Mouse (Mus musculus) v-Abl transformed pro-B cells (cell line): ENCODE data around the gene Ttc3.

ENCODE experiments used
- in situ Hi-C, 2 experiments: fragments of 400-800 bp; cut with MboI; formaldehyde crosslinking; loops; one replicate each; pipeline ENCODE4 v1.15.1; 2025; ENCODE audit not compliant: unreplicated experiment in 2 of 2

Gene Ttc3

DNA sequence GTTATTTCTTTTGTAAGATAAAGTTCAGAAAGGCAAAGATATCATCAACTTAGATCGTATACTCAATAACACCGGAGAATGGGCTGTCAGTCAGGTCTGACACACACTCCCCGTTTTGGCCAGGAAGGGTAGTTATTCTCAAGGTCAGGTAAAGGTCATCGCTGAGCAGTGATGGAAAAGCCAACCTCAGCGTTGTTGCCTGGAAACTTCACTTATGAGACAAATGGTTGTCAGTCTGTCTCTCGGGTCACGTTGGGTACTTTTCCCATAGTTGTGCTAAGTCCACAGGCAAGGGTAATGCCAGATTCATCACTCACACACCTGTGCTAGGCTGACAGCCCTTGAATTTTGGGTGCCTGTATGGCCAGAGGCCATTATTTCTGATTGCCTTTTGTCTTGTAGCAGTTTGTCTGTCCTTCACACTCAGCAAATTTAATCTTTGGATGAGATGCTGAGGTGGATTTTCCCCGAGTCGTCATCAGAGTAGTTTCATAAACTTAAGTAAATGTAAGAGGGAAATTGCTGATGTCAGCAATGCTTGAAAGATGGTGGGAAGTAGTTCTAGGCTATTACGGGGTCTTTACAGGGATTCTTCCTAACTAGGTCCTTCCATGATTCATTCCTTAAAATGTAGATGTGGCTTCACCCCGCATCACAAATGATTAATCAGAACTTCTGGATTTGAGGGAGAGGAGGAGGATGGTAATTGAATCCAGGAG, 13.5 kb upstream of the Ttc3 start:
- in situ Hi-C loops = loop anchor here in 1 of 2 experiments (5.0 kb wide), 1 partner anchor 45 kb away; the partner anchor contains the start of gene Hlcs

DNA sequence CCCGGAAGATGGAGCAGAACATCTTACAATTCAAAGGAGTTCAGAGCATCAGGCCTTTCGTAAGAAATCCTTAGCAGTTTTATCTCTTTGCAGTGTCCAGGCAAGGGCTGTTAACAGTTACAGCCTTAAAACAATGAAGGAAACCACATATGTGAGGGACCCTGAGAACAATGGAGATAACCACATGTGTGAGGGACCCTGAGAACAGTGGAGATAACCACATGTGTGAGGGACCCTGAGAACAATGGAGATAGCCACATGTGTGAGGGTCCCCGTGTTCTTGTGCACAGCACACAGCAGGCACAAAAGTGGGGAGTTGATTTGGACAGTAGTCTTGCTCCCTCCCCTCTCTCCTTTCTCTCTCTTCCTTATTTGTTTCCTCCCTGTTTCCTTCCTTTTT, 12.3 kb upstream of the Ttc3 start:
- in situ Hi-C loops = loop anchor here in 1 of 2 experiments (5.0 kb wide), 1 partner anchor 46 kb away; the partner anchor contains the start of gene Hlcs

DNA sequence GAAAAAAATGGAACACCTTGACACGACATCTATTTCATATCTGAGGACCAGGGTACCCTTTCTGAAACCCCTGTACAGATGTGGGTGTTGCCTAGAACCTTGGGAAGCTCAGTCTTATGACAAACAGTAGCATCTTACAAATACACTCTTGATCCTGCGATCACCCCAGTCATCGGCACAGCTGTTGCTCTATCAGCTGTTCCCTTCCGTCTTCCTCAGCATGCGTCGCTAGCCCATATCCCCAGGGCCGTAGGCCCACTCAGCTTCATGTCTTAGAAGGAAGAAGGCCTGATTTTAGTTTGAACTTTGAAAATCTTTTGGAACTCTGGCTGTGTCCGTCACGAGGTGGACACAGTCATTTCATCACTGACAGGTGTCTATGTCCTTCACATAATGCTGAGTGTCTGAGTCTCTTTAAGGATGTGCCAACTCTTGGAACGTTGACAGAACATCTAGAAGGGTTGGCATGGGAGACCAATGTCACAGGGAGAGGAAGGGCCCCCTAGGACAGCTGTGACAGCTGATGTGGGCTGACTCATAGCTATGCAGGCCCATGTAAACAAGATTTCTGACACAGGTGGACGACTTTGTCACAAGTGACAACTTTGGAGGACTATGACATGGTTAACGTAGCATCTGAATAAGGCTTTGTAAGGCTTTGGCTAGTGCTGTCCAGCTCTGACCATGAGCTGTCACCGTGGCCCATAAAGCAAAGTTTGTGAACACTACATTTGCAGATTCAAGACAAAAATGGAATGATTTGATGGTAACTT, 9.7 kb upstream of the Ttc3 start:
- in situ Hi-C loops = loop anchor here in 1 of 2 experiments (10.0 kb wide), 1 partner anchor 46 kb away; the partner anchor contains the start of gene Hlcs

DNA sequence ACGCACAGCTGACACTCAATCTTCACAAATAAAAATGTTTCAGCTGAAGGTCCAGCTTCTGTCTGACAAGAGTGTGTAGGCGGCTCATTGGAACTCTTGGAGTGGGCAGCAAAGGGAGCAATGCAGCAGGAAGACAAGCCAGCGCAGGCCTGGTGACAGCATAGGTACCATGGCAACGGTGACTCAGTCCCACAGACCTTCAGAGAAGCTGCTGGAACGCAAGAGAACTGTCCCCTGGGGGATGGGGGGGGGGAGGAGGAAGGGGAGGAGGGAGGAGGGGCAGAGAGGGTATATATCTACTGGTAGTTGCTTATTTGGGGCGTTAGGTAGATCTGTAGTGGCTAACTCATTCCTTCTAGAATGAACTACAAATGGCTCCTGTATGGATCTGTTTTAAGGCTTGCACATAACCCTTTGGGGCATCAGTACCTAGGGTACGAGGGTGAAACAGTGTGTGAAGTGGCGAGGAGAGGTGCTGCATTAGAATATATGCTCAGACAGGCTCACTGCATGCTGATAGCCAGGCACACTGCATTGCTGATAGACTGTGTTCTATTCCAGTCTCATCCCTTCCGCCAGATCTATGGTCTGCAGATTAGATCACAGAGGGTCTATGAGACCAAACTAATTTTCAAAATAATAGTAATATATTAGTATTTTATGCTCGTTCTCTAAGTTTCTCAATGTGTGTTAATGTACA, 8.1 kb upstream of the Ttc3 start:
- in situ Hi-C loops = loop anchor here in 1 of 2 experiments (10.0 kb wide), 1 partner anchor 48 kb away; the partner anchor contains the start of gene Hlcs

DNA sequence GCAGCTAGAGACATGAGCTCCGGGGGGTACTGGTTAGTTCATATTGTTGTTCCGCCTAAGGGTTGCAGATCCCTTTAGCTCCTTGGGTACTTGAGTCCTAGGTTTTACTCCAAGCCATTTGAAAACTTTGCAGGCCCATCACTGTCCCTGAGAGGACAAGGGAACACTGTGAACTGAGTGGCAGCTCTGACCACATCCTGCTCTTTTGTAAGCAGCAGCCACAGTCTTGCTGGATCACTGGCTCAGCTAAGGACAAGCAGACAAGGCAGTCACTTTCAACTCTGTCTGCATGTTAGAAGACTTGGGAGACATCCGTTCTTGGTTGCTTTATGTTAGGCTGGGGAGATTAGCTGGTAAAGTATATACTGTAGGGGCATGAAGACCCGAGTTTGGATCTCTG, 6.6 kb upstream of the Ttc3 start:
- in situ Hi-C loops = loop anchor here in 1 of 2 experiments (10.0 kb wide), 1 partner anchor 49 kb away; the partner anchor contains the start of gene Hlcs

DNA sequence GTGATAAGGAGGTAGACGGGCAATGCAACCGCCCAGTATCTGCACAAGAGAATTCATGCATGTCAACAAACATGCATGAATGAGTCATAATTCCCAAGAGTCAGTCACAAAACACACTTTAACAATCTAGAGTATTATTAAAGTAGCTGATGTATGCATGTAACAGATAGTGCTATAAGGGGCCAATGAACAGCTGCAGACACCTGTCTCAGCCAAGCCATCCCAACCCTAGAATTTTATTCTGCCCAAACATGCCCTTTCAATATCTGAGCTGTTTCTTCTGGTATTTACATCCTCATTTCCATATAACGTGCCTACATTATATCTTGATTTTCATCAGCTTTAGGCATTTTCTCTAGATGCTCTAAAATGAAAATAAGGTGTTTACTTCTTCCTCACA, 5.0 kb upstream of the Ttc3 start:
- in situ Hi-C loops = loop anchor here in 1 of 2 experiments (10.0 kb wide), 1 partner anchor 51 kb away; the partner anchor contains the start of gene Hlcs

DNA sequence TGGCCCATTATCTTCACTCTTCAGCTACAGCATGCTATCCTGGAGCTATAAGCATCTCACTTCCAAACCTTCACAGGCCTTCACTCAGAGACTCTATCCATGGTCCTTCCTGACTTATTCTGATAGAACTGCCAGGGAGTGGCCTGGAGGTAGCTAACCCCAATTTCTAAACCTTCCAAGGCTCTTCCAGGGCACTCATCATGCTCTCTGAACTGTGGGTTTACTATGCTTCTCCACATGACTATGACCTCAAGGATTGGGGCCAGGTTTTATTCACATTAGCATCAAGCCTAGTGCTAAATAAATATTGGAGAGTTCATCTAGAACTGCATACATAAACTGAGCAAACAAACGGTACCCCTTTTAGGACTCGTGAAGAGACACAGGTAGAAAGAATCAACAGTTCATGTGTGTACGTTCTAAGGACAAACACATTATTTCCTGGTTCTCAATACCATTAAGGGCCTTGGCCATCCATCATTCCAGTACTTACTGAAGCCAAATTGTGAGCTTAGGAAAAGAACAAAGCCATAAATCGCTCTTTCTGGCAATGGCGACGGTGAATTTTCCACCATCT, 734 bp upstream of the Ttc3 start:
- in situ Hi-C loops = loop anchor here in 1 of 2 experiments (10.0 kb wide), 1 partner anchor 55 kb away; the partner anchor contains the start of gene Hlcs

DNA sequence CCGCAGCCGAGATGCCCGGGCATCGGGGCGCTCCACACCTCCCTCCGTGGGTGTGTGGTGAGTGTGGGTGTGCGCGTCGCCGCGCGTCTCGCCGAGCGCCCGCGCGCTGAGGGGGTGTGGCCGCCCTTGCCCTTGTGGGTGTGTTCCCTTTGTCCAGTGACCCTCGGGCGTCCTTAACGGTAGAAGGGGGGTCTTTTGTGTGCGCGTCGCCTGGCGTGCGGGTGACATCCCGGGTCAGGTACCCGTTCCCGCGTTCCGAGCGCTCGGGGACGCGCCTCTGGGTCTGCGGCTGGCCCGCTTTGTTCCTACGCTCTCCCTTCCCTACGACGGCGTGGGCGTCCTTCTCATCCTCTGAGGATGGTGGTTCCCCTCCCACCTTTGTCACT, 490 bp downstream of the Ttc3 start:
- in situ Hi-C loops = no loop called here

DNA sequence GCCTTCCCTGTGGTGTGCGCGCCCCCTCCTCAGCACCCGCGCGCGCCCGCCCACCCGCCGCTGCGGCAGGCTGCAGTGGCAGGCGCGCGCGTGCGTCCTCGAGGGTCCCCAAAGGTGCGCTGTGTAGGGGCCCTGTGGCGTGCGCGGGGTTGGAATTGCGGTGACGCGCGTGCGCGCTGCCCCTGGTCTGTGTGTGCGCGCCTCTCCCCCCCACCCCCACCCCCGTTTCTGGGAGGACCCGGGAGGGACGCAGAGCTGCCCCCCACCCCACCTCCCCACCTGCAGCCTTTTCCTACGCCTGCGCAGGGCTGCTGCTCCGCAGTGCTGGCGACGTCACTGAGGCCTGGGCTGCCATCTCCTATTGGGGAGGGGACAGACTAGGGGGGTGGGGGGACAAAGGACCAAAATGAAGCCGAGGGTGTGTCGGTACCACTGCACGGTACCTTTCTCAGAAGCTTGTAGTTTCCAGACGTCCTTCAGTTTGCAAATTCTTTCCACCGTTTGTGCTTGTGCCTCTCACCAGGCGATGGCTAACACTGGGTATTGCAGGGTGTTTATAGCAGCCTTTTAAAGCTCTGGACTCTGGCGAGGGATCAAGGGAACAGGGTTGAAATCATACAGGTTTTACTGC, 998 bp downstream of the Ttc3 start, which contains the start of gene Pigp:
Pigp (minus strand) TSS at position 542 of the 631 bp plus-strand sequence.
- in situ Hi-C loops = no loop called here

DNA sequence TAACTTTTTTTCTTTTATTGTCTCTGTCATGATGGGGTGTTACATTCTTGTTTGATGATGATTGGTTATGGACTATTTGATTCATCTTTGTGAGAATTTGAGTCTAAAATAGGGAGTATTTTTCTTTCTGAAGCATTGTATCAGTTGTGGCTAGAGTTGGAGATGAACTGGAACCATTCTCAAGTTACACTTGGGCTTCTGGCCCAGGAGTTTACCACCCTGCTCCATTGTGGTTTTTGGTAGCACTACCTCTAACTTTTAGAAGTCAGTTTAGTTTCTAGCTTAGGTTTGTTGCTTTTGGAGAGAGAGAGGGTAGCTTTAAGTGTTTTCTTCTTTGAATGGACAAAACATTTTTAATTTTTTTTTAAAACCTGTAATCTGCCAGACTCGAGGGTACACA, 9.0 kb downstream of the Ttc3 start:
- in situ Hi-C loops = no loop called here

DNA sequence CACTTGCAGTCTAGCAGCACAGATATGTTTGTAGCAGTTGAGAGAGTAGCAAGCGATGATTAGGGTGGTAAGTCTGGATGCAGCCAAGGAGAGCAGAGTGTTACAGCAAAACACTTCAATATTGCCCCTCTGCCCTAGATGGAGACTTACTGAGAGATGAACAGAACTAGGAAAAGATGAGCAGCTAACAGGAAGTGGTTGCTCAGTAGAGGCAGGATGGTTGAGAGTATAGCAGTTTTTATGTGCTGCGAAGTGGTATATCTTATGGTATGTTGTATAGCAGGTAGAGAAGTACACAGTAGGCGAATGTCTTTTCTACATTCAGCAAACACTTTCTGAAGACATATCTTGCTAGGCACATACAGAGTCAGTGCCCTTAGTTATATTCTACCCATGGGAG, 12.9 kb downstream of the Ttc3 start:
- in situ Hi-C loops = no loop called here

DNA sequence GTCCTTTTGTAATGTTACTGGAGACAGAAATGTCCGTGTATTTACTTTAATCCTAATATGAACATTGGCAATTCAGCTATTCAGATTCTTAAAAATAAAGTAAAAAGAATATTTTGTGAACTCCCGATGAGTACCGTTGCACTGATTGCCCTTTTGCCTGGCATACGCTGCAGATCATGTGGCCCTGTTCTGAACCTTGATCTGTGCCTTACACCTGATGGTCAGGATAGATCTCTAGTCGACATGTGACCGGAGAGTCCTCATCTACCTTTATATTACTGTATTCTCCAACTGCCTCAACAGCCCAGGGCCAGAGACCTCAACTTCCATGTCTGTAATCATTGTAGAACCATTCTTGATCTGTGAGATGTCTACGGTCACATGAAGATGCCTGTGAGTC, 17.3 kb downstream of the Ttc3 start:
- in situ Hi-C loops = no loop called here

DNA sequence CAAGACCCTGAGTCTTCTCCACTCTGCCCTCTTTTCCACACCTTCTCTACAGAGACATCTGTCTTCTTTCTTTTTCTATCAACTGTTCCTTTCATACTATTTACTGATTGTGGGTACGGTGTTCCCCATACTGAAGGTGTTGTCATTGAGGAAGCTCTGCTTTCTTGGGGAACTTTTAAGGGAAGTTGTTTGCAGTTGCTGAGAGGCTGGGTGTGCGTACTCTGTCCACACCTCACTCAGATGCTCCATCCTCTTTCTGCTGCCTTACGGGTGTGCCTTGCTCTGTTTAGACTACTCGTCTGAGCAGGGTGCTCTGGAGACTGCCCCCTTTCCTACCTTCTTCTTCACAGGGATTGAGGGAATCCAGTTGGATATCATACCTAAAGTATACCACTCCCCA, 21.9 kb downstream of the Ttc3 start:
- in situ Hi-C loops = no loop called here

DNA sequence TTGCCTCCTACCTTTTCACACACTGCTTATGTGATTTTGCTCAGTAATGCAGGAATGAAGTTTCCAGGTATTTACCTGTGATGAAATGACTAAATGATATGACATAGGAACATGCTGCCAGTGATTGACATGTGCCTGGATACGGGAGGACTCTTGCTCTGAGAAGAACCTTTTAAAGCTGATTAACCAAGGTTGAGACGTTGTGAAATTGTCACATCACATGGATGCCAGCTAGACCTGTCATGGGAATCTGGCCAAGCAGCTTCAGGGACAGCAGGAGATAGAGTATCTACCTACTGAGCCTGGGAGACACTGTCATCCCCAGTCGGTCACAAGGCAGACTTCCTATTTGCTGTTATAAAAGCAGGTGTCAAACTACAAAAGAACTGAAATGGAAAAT, 24.6 kb downstream of the Ttc3 start:
- in situ Hi-C loops = no loop called here

DNA sequence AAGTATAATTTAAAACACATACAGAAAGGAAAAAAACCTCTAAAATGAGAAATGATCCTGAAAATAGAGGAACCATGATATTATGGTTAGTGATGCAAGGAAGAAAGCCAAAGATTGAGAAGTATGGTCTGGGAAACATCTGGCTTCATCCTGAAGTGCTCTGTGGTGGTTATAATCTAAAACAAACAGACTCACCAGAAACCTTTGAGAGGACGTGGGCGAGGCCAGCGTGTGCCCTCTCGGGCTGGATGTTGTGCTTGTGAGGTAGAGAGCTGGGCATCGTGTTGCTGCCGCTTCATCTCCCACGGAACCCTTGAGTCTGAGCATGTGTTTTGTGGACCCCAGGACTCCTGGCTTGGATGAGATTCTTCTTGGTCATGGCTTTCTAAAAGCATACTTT, 26.2 kb downstream of the Ttc3 start:
- in situ Hi-C loops = no loop called here

DNA sequence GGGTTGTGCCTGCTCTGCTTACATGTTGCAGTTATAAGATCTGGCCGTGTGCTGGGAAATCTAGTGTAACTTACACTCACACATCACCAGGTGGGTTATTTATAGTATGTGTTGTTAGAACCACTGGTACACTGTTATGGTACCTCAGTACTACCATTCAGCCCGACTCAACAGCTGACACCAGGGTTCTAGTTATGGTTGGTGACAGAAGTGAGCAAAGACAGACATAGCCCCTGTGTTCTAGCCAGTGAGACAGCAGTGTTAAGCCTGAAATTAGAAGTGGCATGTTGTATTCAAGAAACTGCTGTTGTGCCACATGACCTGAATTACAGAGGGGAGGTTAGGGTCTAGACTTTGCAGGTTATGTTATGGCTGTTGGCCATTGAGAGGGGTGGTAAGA, 28.7 kb downstream of the Ttc3 start:
- in situ Hi-C loops = no loop called here

DNA sequence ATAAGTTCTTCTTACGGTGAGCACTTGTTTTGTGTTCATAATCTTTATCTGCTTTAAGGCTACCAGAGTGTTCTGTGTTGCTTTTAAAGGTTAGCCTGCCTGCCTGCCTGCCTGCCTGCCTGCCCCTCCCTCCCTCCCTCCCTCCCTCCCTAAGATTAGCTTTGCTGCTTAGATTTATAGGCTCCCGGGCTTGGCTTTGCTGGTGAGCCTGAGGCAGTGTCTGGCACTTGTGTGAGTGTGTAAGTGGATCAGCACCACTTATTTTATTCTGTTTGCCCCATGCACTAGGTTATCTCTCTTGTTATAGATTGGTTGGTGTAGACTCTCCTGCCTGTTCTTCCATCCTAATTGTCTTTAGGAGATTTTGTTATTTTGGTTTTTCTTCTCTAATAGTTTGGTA, 31.2 kb downstream of the Ttc3 start:
- in situ Hi-C loops = no loop called here

DNA sequence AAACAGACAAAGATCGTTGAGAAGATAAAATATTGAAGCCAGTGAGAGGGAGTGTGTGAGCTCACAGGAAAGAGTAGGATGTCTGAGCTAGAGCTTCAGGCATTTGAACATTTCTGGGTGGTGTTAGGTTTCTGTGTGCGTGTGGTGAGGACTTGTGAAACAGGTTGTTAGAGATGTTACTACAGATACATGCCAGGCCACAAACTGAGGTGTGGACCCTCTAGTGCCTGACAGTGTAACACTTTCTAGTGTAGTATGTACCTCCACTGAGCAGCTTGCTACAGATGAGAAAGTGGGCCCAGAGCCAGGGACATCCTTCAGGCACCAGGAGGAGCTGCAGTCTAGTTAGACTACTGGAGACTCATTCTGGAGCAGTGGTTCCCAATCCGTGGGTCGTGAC, 31.8 kb downstream of the Ttc3 start:
- in situ Hi-C loops = no loop called here

DNA sequence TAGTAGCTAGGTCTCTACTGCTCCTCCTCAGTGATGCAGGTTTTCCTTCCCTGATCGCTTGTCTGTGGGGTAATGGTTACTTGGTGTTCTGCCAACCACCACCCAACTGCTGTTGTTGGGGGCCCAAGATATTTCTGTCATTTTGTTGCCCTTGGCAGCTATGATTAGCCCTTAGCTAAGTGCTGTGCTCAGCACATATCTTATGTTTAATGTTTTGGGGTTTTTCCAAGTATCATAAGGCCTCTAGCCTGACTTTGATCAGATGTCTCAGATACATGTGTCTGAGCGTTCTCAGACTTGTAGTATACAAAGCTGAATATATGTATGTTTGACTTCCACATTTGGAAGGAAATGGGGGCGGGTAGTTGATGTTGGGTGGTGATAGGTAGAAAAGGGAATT, 40.9 kb downstream of the Ttc3 start:
- in situ Hi-C loops = no loop called here

DNA sequence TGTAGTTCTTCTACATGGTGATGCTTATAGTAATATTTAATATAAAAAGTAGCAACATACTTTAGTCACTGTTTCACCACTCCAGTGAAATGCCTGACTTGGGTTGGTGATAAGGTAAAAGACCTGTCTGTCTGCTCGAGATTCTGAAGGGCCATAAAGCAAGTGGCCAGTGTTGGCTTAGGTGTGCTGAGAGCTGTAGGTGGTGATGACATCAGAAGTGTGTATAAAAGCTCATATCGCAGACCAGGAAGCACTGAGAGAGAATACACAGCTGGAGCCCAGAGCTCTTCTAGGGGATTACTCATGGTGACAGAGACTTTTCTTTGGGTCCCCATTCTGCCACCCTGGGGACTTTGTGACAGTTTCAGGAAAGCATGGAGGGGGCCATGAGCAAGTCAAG, 41.8 kb downstream of the Ttc3 start:
- in situ Hi-C loops = no loop called here
